Mouse (Mus musculus) adipose tissue, adult 10 weeks (tissue): ENCODE data around the gene Ttll4. TPM values are rescaled to one million over a fixed set of nuclear protein-coding genes. Genes with fewer than 3 reads are reported as not detected.

Source experiments
- polyA plus RNA-seq: library from polyadenylated mRNA; stranded (reverse); fragments of 350-450 nt; fragmentation: Illumina TruSeq; extraction: RNeasy Lipid Tissue Mini Kit (QIAGEN cat#74804); gene quantifications from one replicate; pipeline ENCODE4 v1.2.3, GENCODE M21; 2014; ENCODE audit warnings: low read depth, low replicate concordance

The Ttll4 gene
- polyA plus RNA-seq: 12.4 TPM

DNA sequence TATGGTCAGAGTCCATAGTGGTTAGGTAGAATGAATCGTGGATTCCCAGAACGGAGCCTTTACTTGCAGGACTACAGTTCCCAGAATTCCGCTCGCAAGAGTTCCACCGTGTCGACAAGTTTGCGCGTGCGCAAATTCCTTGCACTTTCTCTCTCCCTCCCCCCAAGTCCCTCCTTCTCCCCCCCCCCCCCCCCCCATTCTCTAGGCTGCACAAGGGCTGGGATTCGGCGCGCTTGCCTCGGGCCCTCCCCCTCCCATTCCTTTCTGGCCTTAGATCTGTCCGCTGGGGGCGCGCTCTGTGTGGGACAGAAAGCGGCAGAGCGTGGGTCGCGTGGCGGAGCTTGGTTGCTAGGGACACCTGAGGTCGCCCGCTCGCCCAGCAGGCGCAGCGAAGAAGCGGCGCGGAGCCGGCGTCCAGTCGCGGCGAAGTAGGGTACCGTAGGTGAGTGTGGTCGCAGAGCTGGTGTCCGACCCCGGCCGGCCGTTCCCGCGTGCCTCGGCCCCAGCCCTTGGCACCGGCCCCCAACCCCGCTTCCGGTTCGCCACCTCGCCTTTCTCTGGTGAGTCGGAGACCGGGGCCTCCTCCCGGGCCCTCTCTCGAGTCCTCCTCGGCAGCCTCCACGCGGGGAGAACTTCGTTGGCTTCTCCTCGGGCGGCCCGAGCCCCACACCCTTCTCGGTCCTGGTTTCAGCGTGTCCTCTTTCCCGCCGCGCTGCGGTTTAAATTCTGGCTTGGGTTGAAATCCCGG is at the start of gene Ttll4:
Gene Ttll4, plus strand, starts transcription at position 298 of the 748 bp plus-strand sequence.

DNA sequence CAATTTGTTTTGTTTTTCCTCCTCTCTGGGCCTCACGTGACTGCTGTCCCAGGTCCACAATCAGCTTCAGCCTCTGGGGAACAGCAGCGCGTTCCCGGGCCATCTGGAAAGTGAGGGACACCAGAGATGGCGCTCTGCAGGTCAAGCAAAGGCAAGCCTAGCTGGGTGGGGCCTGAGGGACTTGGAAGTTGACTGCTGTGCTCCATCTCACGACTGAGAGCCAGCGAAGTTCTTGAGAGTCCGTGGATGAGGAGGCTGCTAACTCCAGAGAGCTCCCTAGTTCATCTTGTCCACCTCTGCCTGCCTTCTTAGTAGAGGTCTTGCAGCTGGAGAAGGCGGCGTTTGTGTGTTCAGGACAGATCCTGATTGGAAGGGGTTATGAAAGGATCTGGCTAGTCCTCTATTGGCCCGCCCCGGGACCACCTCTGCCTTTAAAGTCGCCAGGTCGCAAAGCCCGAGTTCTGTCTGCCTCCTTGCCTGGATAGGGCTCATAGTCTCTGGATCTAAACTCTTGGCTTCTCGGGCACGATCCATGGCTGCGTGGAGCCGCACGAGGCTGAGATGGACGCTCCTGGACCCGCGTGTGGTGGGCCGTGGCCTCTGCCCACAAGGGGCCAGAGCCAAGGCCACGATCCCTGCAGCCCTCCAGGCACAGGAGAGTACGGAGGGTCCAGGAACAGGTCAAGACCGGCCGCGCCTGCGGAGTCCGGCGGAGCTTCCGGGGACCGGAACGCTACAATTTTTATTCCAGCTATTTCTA is 51.7 kb downstream of the Ttll4 start, which contains the start of gene Cyp27a1:
Gene Cyp27a1, plus strand, starts transcription at position 476 of the 760 bp plus-strand sequence.

DNA sequence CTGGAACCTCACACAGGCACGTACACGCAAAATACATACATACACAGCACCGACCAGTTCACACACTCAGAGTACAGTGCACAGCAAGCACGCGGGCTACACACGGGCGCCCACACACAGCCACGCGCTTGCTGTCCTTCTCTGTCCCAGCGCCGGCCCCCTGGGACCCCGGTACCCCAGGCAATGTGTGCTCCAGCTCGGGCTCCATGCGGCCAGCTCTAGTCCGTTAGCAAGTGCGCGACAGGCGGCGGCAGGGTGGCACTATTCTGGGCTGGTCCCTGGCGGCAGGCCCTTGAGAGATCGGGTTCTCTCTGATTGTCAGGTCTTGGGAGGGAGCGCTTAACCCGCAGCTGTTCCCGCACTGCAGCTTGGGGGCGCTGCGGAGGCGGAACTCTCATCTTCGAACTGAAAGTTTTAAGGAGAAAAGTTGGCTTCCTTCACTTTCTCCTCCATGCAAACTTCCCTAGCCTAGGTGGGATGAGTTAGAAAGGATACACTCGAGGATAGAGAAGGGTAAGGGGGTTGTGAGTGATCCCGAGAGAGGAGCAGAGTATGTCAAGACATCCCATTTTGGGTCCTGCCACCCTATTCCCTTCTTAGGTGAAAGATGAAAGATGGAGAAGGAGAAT is 87.2 kb downstream of the Ttll4 start, which contains the start of gene Prkag3:
Gene Prkag3, minus strand, starts transcription at position 579 of the 629 bp plus-strand sequence.

Other genes starting within 250 kb of the Ttll4 start
- gene Cnot9, start 155.7 kb upstream of the Ttll4 start, polyA plus RNA-seq: 18.5 TPM
- gene Plcd4, start 118.9 kb upstream of the Ttll4 start, polyA plus RNA-seq: 3.1 TPM
- gene Usp37, start 117.5 kb upstream of the Ttll4 start, polyA plus RNA-seq: 6.7 TPM
- 11.2 TPM for gene Zfp142, start 73.5 kb upstream of the Ttll4 start, polyA plus RNA-seq
- gene Bcs1l, start 73.5 kb upstream of the Ttll4 start, polyA plus RNA-seq: 13.9 TPM
- 34.3 TPM for gene Rnf25, start 60.3 kb upstream of the Ttll4 start, polyA plus RNA-seq
- 5.0 TPM for gene Stk36, start 60.3 kb upstream of the Ttll4 start, polyA plus RNA-seq
- gene Cyp27a1, start 51.8 kb downstream of the Ttll4 start, polyA plus RNA-seq: 77.5 TPM
- 1.4 TPM for gene Prkag3, start 87.5 kb downstream of the Ttll4 start, polyA plus RNA-seq
- gene Wnt6, start 110.1 kb downstream of the Ttll4 start, polyA plus RNA-seq: 6.3 TPM
- 1.2 TPM for gene Wnt10a, start 129.8 kb downstream of the Ttll4 start, polyA plus RNA-seq
- not detected for gene Cdk5r2, start 193.2 kb downstream of the Ttll4 start, polyA plus RNA-seq
- not detected for gene Fev, start 223.7 kb downstream of the Ttll4 start, polyA plus RNA-seq
- 1.1 TPM for gene Cryba2, start 231.4 kb downstream of the Ttll4 start, polyA plus RNA-seq